Mouse (Mus musculus): ENCODE data around the gene Nabp1.
"Not testable (repeated sequence)": the region's sequence is repeated elsewhere in the genome, so short reads cannot be mapped to it uniquely, and the experiment has no call there.

The Nabp1 gene

DNA sequence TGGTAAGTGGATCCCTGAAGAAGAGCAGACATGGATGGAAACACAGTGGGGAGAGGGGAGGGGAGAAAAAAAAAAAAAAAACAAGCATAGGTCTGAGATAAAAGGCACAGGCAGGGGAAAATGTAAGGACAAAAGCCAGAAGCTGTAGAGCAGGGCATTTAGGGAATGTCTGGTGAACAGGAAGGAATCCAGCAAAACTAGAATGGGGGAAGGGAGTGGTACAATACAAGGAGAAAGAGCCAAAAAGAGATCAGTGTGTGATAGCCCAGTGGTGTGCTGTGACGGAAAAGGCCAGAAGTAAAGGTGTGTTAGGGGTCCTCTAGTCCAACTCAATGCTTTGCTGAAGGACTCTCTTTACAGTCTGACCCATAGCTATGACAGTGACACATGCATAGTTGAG, 8.1 kb upstream of the Nabp1 start:
- no peak for DNase-seq (ENCODE audit: low read depth)

DNA sequence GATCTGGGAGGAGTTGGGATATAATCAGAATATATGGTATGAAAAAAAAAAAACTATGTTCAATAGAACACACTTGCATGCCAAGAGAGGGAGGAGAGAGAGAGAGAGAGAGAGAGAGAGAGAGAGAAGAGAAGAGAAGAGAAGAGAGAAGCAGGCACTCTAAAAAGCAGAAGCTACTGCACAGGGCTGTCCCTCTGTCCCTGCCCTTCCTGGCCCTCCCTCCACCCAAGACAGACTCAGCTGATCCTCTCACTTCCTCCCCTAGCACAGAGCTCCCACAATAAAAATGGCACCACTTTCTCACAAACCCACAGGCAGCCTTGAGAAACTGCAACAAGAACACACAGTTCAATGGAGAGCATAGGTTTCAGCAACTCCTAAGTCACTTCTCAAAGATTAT, 2.2 kb upstream of the Nabp1 start:
- no peak for DNase-seq (ENCODE audit: low read depth)

DNA sequence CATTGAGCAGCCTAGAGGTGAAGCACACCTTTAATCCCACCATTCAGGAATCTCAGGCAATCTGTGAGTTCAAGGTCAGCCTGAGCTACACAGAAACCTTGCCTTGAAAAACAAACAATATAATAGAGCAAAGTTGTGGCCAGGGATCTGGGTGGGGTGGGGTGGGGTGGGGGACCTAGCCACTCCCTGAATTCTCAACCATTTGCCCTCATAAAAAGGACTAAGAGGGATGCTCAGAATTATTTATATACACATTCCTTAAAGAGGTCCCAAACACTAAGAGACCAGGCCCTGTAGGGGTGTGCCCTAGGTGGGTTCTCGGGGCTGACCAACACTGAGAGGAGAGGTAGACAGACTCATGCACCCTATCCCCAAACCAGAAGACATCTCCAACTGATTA, 1.5 kb upstream of the Nabp1 start:
- DNase-seq (ENCODE audit: low read depth): no peak

DNA sequence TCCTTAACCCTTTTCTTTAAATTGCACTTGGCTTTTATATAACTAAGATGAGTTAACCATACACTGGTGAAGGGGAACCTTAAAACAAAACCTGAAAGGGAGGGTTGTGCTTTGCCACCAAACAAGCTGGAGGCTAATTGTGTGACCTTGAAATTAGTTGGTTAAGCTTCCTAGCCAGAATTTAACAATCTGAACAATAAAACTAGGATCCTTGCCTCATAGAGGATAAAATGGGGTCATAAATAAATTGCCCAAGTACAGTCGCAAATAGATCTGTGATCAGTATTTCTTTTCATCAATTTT, 753 bp upstream of the Nabp1 start:
- no peak for DNase-seq (ENCODE audit: low read depth)

DNA sequence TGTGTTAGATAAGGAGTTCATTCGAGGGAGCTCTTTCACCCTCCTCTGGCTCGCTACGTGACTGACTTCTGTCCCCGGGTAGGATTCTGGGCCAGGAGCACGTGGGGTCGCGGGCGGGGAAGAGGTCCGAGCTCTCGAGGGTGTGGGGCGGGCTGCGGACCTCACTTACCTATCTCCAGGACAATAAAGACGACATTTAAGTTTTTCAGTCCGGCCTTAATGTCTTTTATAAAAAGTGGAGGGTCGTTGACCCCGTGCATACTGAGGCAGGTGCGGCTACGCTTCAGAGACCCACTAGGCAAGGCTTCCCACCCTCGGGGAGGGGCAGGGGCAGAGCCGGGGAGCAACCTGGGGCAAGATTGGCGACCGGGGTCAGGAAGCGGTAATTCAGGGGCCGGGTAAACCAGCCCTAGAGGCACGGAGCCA, 556 bp downstream of the Nabp1 start:
- DNase-seq (ENCODE audit: low read depth): no peak

DNA sequence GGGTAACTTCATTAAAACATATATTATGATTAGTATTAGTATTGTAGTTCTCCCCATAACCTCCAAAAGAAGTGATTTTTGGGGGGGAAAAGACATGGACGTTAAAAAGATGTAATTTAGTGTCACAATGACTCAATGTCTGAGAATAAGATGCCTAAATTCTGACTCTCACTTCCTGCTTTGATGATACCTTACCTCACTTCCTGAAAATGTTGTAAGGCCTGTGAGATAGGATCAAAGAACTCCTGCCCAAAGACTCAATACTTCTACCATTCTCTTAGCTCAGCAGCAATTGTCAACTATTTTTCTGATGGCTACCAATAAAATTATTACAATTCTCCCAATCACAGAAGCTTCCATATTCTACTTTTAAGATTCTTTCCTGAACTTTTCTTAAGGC, 1.8 kb downstream of the Nabp1 start:
- DNase-seq (ENCODE audit: low read depth): no peak

DNA sequence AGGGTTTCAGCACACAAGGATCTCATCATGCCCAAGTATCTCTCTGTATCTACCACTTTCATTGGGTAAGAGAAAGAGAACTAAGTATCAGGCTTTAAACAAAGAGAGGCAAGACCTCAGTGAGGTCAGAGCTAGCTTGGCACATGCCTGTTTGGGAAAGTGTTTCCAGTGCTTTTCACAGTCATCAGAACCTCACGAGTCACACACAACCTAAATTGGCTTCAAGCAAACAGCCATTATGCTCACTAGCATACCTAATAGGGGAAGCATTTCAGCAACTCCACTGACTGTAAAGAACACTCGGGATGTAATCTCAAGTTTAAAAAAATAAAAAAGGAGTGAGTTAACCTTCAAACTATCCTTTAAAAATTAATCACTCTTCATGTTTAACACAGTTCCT, 10.1 kb downstream of the Nabp1 start:
- DNase-seq (ENCODE audit: low read depth): no peak

DNA sequence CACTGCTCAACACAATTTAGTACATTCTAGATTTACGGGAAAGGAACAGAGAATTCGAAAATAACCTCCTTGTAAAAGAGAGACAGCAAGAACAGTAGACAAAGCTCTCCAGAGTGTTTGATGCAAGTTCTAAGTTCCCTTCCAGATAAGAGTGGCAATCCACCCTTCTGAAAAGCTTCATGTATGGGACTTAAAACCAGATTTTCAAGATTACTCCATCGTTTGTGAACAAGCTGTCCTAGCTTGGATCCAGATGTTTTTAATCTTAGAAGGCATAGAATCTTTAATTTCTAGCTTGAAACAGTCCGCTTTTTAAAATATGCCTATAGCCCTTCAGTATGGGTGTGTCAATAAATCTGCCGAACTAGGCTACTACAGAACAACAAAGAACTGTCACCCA, 11.0 kb downstream of the Nabp1 start:
- no peak for DNase-seq (ENCODE audit: low read depth)

DNA sequence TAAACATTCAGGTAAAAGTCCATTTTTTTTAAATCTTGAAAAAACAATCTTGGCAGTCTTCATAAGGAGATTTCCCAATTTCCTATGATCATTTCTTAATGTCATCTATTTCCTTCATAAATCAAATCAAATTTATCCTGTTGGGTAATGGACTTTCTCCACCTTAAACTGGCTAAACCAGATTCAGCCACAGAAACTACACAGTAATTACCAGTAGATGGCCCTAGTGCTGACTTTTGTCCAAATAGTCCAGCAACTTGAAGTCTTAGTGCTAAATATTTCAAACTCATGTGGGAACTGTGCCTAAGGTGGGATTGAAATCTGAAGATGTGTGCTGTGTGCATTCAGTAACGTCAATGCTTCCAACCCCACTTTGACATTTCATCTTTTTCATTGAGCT, 11.8 kb downstream of the Nabp1 start:
- DNase-seq (ENCODE audit: low read depth): no peak

DNA sequence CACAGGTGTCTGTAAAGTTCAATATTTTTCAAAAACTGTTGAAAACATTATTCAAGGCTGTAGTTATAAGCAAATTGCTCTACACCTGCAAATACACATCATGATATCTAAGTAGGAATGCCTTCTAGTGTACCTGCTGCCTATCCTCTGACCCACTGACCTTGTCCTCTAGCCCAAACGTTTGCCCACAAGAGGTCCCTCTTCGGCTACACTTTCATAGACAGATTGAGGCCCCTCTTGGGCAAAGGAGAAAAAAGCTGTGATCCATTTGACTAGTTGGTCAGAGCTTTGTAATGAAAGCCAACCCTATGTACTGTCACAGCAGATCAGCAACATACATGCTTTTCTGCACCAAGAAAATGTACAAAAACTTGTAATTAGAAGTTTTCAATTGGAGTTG, 12.9 kb downstream of the Nabp1 start:
- DNase-seq (ENCODE audit: low read depth): no peak

DNA sequence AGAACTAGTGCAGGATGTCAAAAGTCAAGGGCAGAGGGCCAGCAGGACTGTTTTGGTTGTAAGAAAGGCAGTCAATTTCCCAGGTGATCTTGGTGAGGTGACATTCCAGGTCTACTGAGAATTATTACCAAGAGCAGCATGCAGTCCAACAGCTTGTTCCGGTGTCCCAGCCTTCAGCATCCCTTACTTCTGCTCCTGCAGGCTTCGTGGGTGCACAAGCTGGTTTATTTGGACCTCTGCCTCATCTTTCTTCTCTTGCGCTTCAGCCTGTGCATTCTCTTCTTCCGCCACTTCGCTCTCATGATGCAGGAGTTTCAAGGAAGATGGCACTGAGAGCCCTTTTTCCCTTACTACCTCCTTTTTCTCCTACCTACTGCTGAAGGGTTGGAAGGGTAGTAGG, 15.2 kb downstream of the Nabp1 start:
- no peak for DNase-seq (ENCODE audit: low read depth)

DNA sequence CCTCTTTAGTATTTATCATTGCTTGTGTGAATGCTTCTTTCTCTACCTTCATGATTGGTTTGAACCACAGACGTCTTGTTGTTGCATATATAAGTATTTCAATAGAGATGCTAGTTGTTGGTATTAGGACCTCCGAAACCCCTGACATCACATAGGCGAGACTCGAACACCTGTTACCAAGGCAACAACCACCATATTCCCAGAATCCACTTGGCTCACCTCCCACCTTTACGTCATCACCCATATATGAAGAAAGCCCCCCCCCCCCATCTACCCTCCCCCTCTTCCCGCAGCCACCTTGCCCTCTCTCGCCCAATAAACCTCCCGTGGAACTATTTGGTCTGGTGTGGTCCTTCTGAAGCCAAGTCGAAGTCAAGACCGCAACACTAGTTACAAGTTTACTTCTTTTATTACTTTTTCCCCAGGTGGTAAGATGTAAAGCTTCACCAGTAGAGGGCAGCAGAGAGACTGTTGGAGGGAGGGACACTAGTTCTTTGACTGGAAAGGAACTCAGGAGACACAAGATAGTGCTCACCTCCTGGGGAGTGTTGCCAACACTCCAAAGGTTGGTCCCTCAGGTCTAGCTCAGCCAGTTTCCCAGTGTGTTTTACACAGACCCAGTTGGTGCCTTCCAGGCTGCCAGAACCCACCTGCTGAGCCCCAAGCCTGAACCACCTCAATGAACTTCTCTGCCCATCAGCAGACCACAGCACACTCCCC, 19.3 kb downstream of the Nabp1 start:
- DNase-seq (ENCODE audit: low read depth): no peak

DNA sequence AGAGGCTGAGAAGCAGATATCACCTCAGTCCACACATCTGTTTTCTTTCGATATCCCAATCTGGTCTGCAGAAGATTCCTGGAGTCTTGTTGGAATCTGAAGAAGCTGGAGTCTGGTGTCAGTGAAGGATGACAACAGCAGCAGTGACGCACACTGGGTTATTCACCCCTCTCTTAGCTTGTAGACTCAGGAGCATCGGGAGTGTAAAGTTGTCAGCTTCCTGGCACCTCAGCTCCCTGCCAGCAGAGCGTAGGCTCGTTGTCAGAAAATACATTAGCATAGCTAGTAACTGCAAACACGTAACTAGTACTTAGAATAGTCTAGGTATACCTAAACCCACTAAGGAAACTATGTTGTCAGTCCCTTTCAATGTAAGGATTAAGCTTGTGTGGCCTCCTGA, 20.1 kb downstream of the Nabp1 start:
- DNase-seq (ENCODE audit: low read depth): no peak

DNA sequence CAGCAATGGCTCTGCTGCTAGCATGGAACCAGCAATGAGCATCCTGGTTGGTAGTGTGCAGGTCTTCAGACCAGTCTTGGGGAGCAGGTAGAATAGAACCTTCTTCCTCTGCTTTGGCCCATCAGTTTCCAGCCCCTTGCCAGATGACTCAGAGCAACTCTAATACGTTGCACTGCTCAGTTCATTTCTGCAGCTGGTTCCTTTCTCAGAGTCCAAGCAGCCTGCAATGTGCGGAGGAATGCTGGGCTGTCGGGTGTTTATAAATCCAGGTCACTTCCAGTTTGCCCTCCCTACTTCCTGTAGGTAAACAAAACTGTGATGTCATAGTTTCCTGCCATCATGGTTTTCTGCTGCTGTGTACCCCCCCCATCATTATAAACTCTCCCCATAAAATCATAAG, 21.0 kb downstream of the Nabp1 start:
- DNase-seq (ENCODE audit: low read depth): no peak

DNA sequence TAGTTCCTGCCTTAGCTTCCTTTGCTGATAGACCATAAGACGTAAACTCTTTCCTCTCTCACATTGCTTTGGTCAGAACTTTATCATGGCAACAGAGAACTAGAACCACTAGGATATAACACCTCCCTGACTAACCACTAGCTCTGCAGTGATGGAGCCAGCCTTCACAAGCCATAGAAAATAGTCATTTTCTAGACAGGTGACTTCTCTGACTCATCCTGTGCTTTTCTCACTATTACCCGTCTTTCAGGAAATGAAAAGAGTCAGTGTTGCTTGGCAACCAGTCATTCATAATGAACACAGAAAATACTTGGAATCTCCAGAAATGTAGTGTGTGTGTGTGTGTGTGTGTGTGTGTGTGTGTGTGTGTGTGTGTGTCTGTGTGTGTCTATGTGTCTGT, 29.4 kb downstream of the Nabp1 start:
- DNase-seq (ENCODE audit: low read depth): no peak

DNA sequence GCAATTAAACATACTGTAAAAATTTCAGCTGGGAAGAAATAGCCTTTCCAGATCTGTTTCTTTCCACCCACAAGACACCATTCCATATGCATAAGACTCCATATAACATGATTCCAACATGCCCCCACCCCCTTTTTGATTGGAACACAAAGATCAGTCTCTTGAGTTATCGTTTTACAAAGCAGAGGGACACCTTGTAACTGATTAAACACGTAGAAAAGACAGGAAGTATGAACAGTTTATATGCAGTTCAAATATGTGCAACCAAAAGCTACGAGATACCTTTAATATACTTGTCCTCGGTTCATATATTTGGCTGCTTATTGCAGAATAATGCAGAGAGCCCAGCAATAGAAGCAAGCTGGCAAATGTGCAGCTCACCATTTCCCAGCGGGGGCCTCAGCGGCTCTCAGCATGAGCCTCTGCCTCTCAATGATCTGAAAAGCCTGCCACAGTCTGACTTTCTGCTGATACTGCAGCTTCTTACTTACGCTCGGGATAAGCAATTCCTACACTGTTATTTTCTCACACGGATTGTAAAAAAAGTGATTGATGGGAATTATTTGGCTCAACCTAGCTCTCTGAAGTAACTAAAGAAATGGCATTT, 32.3 kb downstream of the Nabp1 start:
- DNase-seq (ENCODE audit: low read depth): no peak

DNA sequence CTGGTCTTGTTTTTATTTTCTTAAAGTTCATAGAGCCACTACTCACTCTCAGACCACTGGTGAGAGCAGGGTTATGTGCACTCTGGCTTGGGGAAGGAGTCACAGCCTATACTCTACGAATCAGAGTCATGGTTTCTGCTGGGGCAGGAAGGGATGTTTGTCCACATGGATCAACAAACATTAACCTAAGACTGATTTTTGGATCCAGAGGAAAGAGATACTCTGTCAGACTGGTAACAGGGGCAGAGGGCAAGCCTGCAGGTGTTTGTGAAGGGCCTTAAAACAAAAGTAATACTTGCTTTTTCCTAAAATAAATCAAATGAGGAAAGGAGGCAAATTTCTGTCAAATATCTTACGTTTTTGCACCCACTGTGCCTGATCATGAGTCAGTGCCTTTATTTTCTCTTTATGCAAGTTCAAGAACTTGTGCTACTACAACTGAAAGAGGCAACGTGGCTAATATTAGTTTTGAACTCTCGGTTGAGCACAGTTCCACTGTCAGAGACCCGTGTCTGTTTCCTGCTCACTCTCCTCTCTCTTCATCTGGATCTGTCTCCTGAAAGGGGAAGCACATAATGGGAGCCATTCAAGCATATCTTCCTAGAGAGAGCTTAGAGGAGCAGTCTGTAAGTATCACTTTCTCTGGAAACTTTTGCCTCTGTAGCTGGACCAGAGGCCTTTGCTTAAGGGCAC, 32.9 kb downstream of the Nabp1 start:
- no peak for DNase-seq (ENCODE audit: low read depth)

DNA sequence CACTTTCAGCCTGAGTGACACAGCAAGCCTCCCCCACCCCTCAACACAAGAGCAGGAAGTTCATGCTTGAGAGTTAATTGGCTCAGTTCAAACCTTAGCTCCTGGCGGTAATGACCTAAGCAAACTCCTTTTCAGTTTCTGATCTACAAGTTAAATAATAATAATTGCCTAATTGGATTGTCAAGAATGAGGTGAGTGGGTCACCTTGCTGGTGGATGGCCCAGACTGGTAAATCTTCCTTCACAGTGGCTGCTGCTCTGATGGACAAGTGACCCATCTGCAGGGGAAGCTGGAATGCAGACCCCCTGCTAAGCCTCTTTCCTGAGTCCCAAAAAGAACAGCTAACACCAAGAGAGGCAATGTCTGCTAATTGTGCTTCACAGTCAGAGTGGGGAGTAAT, 48.5 kb downstream of the Nabp1 start:
- DNase-seq (ENCODE audit: low read depth): no peak

DNA sequence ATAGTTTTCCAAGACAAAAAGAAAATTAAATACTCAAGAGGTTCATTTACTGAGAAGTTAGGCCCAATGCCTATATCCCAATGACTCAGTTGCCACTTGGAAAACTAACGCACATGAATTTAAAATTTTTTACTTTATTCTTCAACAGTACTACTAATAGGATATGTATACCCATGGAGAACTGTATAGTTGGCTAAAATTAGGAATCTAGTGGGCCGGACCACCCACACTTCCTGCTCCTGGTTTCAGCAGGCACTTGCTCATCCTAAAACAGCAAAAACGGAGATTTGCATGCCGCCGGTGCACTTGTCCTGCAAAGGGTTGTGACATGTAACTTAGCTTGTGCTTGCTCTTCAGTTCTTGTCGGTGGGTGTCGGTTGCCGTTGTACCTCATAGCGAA, 51.9 kb downstream of the Nabp1 start:
- DNase-seq (ENCODE audit: low read depth): no peak

DNA sequence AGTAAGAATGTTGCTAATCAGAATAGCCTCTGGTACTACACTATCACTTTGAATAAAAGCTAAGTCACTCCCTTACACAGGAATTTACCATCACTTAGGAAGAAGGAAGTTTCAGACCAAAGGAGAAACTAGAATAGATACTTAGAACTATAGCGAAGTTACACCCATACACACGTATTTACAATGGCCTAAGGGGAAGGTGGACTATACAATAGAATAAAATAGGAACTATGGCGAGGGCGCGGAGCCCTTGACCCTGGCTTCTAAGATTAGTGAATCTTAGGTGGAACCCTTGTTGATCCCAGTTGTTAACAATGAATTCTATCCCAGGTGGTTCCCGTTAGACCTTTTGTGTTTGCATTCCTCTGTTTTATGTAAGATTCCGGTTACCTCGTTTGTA, 57.2 kb downstream of the Nabp1 start:
- DNase-seq (ENCODE audit: low read depth): not testable (repeated sequence)

DNA sequence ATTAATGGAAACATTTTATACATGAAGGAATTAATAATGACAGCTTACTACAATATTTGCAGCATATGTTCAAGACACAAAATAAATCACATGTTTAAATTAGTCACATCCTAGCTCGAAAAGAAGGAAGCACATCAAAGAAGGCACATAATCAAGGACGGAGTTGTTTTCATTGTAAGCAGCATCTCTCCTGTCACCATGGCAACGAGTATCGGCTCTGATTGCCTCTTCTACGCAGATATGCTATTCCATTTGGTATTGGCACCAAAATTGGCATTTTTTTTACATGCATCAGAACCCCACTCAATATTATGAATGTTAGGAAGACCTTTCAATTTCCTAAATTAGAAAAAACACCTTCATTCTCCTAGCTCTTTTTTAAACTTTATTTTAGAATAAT, 59.5 kb downstream of the Nabp1 start:
- DNase-seq (ENCODE audit: low read depth): no peak

Data from c-Kit-positive CD71-positive TER-119-negative erythroid progenitor cells, embryonic 14.5 days (primary cell).